Mouse (Mus musculus) heart, adult 2 months (tissue): ENCODE measurements around the gene Vamp3. TPM values are rescaled to one million over a fixed set of nuclear protein-coding genes. Genes with fewer than 3 reads are reported as not detected.

ENCODE experiments used
- DNase-seq, 2 experiments: peaks; one replicate each; pipeline ENCODE4 v3.0.0; 2021
- H3K27ac ChIP-seq: fragments of 200-600 bp; 2 replicates; pipeline ENCODE4 v1.8.1; 2022
- H3K27me3 ChIP-seq: fragments of 200-500 bp; 2 replicates; pipeline ENCODE4 v1.6.1; 2012; ENCODE audit warnings: mild to moderate bottlenecking, low read length, inconsistent platforms, mixed read lengths; ENCODE audit not compliant: control insufficient read depth, insufficient read depth
- H3K36me3 ChIP-seq: fragments of 200-500 bp; 2 replicates; pipeline ENCODE4 v1.6.1; 2012; ENCODE audit warnings: low read length, inconsistent platforms; ENCODE audit not compliant: control insufficient read depth, insufficient read depth
- H3K4me1 ChIP-seq: fragments of 200-500 bp; 2 replicates; pipeline ENCODE4 v1.6.1; 2011; ENCODE audit warnings: low read length; ENCODE audit not compliant: control insufficient read depth, insufficient read depth
- H3K4me3 ChIP-seq: fragments of 200-600 bp; 2 replicates; pipeline ENCODE4 v1.8.1; 2022
- H3K79me2 ChIP-seq: fragments of 200-500 bp; replicated peaks from 2 replicates; pipeline ENCODE4 v1.6.1; 2012; ENCODE audit warnings: mild to moderate bottlenecking, inconsistent platforms, low read length, moderate library complexity, mixed read lengths; ENCODE audit not compliant: control insufficient read depth, insufficient read depth
- H3K9ac ChIP-seq: fragments of 200-500 bp; 2 replicates; pipeline ENCODE4 v1.6.1; 2012; ENCODE audit warnings: low read depth, mild to moderate bottlenecking, control low read depth, inconsistent platforms, low read length, mixed read lengths
- CTCF ChIP-seq: fragments of 200-600 bp; IDR thresholded peaks from 2 replicates; pipeline ENCODE4 v1.8.1; 2022; ENCODE audit warnings: antibody characterized with exemption, mild to moderate bottlenecking, moderate library complexity
- EP300 ChIP-seq: fragments of 200-500 bp; IDR thresholded peaks from 2 replicates; pipeline ENCODE4 v1.6.1; 2011; ENCODE audit warnings: low read depth, low read length, control low read depth; ENCODE audit not compliant: insufficient read depth
- POLR2A ChIP-seq: fragments of 200-500 bp; IDR thresholded peaks from 2 replicates; pipeline ENCODE4 v1.6.1; 2011; ENCODE audit warnings: mild to moderate bottlenecking, low read depth, low read length, control low read depth; ENCODE audit not compliant: insufficient read depth
- WGBS: fragments of 180-500 bp; shearing (Covaris S2); methylation state at CpG from one replicate; pipeline ENCODE4 v1.1.7; 2018; 5-methylcytosine and 5-hydroxymethylcytosine counted together
- intact Hi-C: fragments of 180-260 bp; cut with DNase I; formaldehyde crosslinking; loops from one replicate; pipeline ENCODE4 v1.15.1; 2025
- polyA plus RNA-seq: library from polyadenylated mRNA; depleted of rRNA; stranded (reverse); fragments of >200 nt; gene quantifications from 2 replicates; pipeline ENCODE4 v1.2.3, GENCODE M21; 2012; rRNA removed
- total RNA-seq, 2 experiments: library from RNA; stranded (reverse); gene quantifications; 2 replicates each; pipeline ENCODE4 v1.2.3; 2021

Vamp3 gene
- total and polyA plus RNA-seq, 3 experiments = 38.0 to 63.1 (median 47.8) TPM

- WGBS = 64% methylated on average over 13 of the region's 13 CpGs
These were observed 56.4 kb downstream of the Vamp3 start for GRCm38 (mm10) chr4:151001397-151001796.

GRCm38 (mm10) chr4:150998626-150999025, 59.1 kb downstream of the Vamp3 start:
- no peak overlapping the region for H3K27ac ChIP-seq
- WGBS = 88% methylated on average over 9 of the region's 9 CpGs
- H3K9ac ChIP-seq = no peak overlapping the region
- H3K4me1 ChIP-seq = no peaks in the 10 kb centered on the region
- TF ChIP-seq EP300 (no peak), POLR2A (no peak), CTCF (no peak)
- no peaks in the 10 kb centered on the region for H3K27me3 ChIP-seq
- intact Hi-C loops = no loop called here
- H3K79me2 ChIP-seq = no peaks in the 10 kb centered on the region
- H3K4me3 ChIP-seq = no peak overlapping the region
- H3K36me3 ChIP-seq = no peaks in the 10 kb centered on the region
- DNase-seq = no peak

More at GRCm38 (mm10) chr4:151001397-151001796, 56.4 kb downstream of the Vamp3 start:
- Histone ChIP-seq H3K36me3 (no peaks in the 10 kb centered on the region), H3K4me3 (no peak overlapping the region), H3K4me1 (no peaks in the 10 kb centered on the region), H3K27ac (no peak overlapping the region), H3K79me2 (no peaks in the 10 kb centered on the region), H3K9ac (no peak overlapping the region), H3K27me3 (no peaks in the 10 kb centered on the region)
- intact Hi-C loops = no loop called here
- DNase-seq = no peak
- TF ChIP-seq POLR2A (no peak), CTCF (no peak), EP300 (no peak)

Other genes starting within 250 kb of the Vamp3 start
- 10 to 100 TPM; 22.1 to 44.1 TPM for gene Errfi1, start 204.0 kb downstream of the Vamp3 start, total RNA-seq
- 21.3 and 22.5 TPM in 2 replicates for gene Errfi1, start 204.0 kb downstream of the Vamp3 start, polyA plus RNA-seq
- 100 to 1,000 TPM; 234 to 265 TPM for gene Park7, start 143.5 kb downstream of the Vamp3 start, total RNA-seq
- gene Park7, start 143.5 kb downstream of the Vamp3 start, polyA plus RNA-seq = 148 and 201 TPM in 2 replicates
- gene Tnfrsf9, start 143.4 kb downstream of the Vamp3 start, total RNA-seq = under 1 TPM; 0.14 to 0.18 TPM
- 0.09 and 0.12 TPM in 2 replicates for gene Tnfrsf9, start 143.4 kb downstream of the Vamp3 start, polyA plus RNA-seq
- gene Uts2, start 60.9 kb downstream of the Vamp3 start, total RNA-seq = not detected
- not detected in 2 replicates for gene Uts2, start 60.9 kb downstream of the Vamp3 start, polyA plus RNA-seq
- gene Per3, start 13.3 kb downstream of the Vamp3 start, total RNA-seq = 10 to 100 TPM in 1 of 2 experiments, 1 to 10 TPM in 1; 2.2 to 11.1 TPM
- gene Per3, start 13.3 kb downstream of the Vamp3 start, polyA plus RNA-seq = 12.2 and 15.3 TPM in 2 replicates
- under 1 TPM in 1 of 2 experiments, not detected in 1; 0.34 TPM for gene Gm13090, start 31.6 kb upstream of the Vamp3 start, total RNA-seq
- gene Gm13090, start 31.6 kb upstream of the Vamp3 start, polyA plus RNA-seq = 0.35 and 0.41 TPM in 2 replicates